Mouse (Mus musculus) intestine, embryonic 16.5 days (tissue): ENCODE results near the gene Srf. TPM values are rescaled to one million over a fixed set of nuclear protein-coding genes. Genes with fewer than 3 reads are reported as not detected.

Experiments used
- ATAC-seq: fragments of 200-750 bp; cut with Nextera tagmentation; 2 replicates; pipeline ENCODE4 v1.8.0; 2017; ENCODE audit warnings: moderate TSS enrichment, moderate library complexity
- H3K27ac ChIP-seq: fragments of 300-500 bp; sonication (generic); 2 replicates; pipeline ENCODE4 v1.5.1; 2014; ENCODE audit warnings: mild to moderate bottlenecking, low read length
- H3K27me3 ChIP-seq: fragments of 300-500 bp; sonication (generic); replicated peaks from 2 replicates; pipeline ENCODE4 v1.6.1; 2014; ENCODE audit warnings: low read length, control low read depth, mixed read lengths; ENCODE audit not compliant: control insufficient read depth, insufficient read depth
- H3K36me3 ChIP-seq: fragments of 300-500 bp; sonication (generic); 2 replicates; pipeline ENCODE4 v1.6.1; 2014; ENCODE audit warnings: low read length, control low read depth; ENCODE audit not compliant: control insufficient read depth, insufficient read depth
- H3K4me1 ChIP-seq: fragments of 300-500 bp; sonication (generic); 2 replicates; pipeline ENCODE4 v1.6.1; 2014; ENCODE audit warnings: low read length, control low read depth, mixed read lengths; ENCODE audit not compliant: control insufficient read depth, insufficient read depth
- H3K4me2 ChIP-seq: fragments of 300-500 bp; sonication (generic); 2 replicates; pipeline ENCODE4 v1.6.1; 2014; ENCODE audit warnings: low read depth, low read length, control low read depth
- H3K4me3 ChIP-seq: fragments of 300-500 bp; sonication (generic); 2 replicates; pipeline ENCODE4 v1.5.1; 2014; ENCODE audit warnings: mild to moderate bottlenecking, low read length
- H3K9ac ChIP-seq: fragments of 300-500 bp; sonication (generic); 2 replicates; pipeline ENCODE4 v1.6.1; 2014; ENCODE audit warnings: low read depth, low read length
- H3K9me3 ChIP-seq: fragments of 300-500 bp; sonication (generic); 2 replicates; pipeline ENCODE4 v1.6.1; 2016; ENCODE audit warnings: low read length, control low read depth; ENCODE audit not compliant: control insufficient read depth
- WGBS: fragments of 180-500 bp; shearing (Covaris S2); extraction: QIAGEN DNeasy Blood & Tissue Kit; methylation state at CpG from one replicate; pipeline ENCODE4 v1.1.7; 2014; 5-methylcytosine and 5-hydroxymethylcytosine counted together
- polyA plus RNA-seq: library from polyadenylated mRNA; unstranded; fragments of >200 nt; fragmentation: Nextera tagmentation; extraction: Ambion mirVana; gene quantifications from 2 replicates; pipeline ENCODE4 v1.2.1, GENCODE M21; 2015

The Srf gene
- polyA plus RNA-seq, 1 experiment from 2014 or later = 5.9 TPM

GRCm38 (mm10) chr17:46593124-46593523 lies 37.1 kb upstream of the Srf start:
- Histone ChIP-seq H3K9ac (no peak overlapping the region), H3K27ac (no peak overlapping the region), H3K4me1 (peaks cover 20% of the 10 kb centered on the region; the same call in 1 of the 2 replicates), H3K36me3 (peaks cover 11% of the 10 kb centered on the region), H3K4me3 (no peak overlapping the region), H3K4me2 (no peak overlapping the region), H3K27me3 (no peaks in the 10 kb centered on the region), H3K9me3 (no peaks in the 10 kb centered on the region)
- no peak for ATAC-seq
- 86% methylated on average over 4 of the region's 4 CpGs for whole genome bisulfite sequencing

GRCm38 (mm10) chr17:46591406-46591805 lies 35.4 kb upstream of the Srf start:
- Histone ChIP-seq H3K36me3 (peaks cover 11% of the 10 kb centered on the region), H3K4me1 (peaks cover 20% of the 10 kb centered on the region; the same call in 1 of the 2 replicates), H3K27ac (no peak overlapping the region), H3K27me3 (no peaks in the 10 kb centered on the region), H3K4me3 (no peak overlapping the region), H3K9ac (no peak overlapping the region), H3K9me3 (no peaks in the 10 kb centered on the region), H3K4me2 (no peak overlapping the region)
- 0 out of 2 replicates have a peak, but pooled peaks have one; percentile 19 for ATAC-seq
- 82% methylated on average over 19 of the region's 19 CpGs for WGBS

GRCm38 (mm10) chr17:46590439-46590838 lies 34.5 kb upstream of the Srf start:
- no peak overlapping the region; the same call in 1 of the 2 replicates for H3K9ac ChIP-seq
- H3K36me3 ChIP-seq = peaks cover 15% of the 10 kb centered on the region
- peak; percentile 75 for ATAC-seq
- H3K4me1 ChIP-seq = peaks cover 20% of the 10 kb centered on the region; the same call in 1 of the 2 replicates
- 61% methylated on average over 7 of the region's 7 CpGs for WGBS
- no peaks in the 10 kb centered on the region for H3K27me3 ChIP-seq
- H3K4me2 ChIP-seq = no peak overlapping the region
- no peaks in the 10 kb centered on the region for H3K9me3 ChIP-seq
- H3K4me3 ChIP-seq = no peak overlapping the region
- H3K27ac ChIP-seq = no peak overlapping the region

- Histone ChIP-seq H3K36me3 (peaks cover 15% of the 10 kb centered on the region), H3K4me1 (peaks cover 15% of the 10 kb centered on the region; the same call in 1 of the 2 replicates), H3K9ac (no peak overlapping the region), H3K27me3 (no peaks in the 10 kb centered on the region), H3K9me3 (no peaks in the 10 kb centered on the region), H3K4me3 (no peak overlapping the region), H3K27ac (no peak overlapping the region), H3K4me2 (no peak overlapping the region)
- ATAC-seq = peak; percentile 41; the same call in 1 of the 2 replicates
- 86% methylated on average over 16 of the region's 16 CpGs for WGBS
These were observed 33.8 kb upstream of the Srf start for GRCm38 (mm10) chr17:46589635-46590314.

- H3K27ac ChIP-seq = no peak overlapping the region
- no peaks in the 10 kb centered on the region for H3K27me3 ChIP-seq
- no peak overlapping the region for H3K4me3 ChIP-seq
- 91% methylated on average over 6 of the region's 6 CpGs for WGBS
- H3K36me3 ChIP-seq = peaks cover 15% of the 10 kb centered on the region
- H3K9me3 ChIP-seq = no peaks in the 10 kb centered on the region
- no peak for ATAC-seq
- H3K9ac ChIP-seq = no peak overlapping the region
- no peak overlapping the region for H3K4me2 ChIP-seq
- peaks cover 11% of the 10 kb centered on the region; the same call in 1 of the 2 replicates for H3K4me1 ChIP-seq
These were observed 32.9 kb upstream of the Srf start for GRCm38 (mm10) chr17:46588913-46589312.

- Histone ChIP-seq H3K9me3 (no peaks in the 10 kb centered on the region), H3K4me3 (no peak overlapping the region), H3K36me3 (peaks cover 15% of the 10 kb centered on the region), H3K4me2 (no peak overlapping the region), H3K27ac (no peak overlapping the region), H3K9ac (no peak overlapping the region), H3K27me3 (no peaks in the 10 kb centered on the region), H3K4me1 (peaks cover 8% of the 10 kb centered on the region; the same call in 1 of the 2 replicates)
- 67% methylated on average over 9 of the region's 9 CpGs for WGBS
- no peak for ATAC-seq
These were observed 32.2 kb upstream of the Srf start for GRCm38 (mm10) chr17:46588173-46588572.

- no peaks in the 10 kb centered on the region for H3K9me3 ChIP-seq
- peaks cover 5% of the 10 kb centered on the region; the same call in 1 of the 2 replicates for H3K4me1 ChIP-seq
- 88% methylated on average over 8 of the region's 8 CpGs for WGBS
- no peak overlapping the region for H3K27ac ChIP-seq
- no peak for ATAC-seq
- H3K4me3 ChIP-seq = no peak overlapping the region
- H3K36me3 ChIP-seq = peaks cover 15% of the 10 kb centered on the region
- no peaks in the 10 kb centered on the region for H3K27me3 ChIP-seq
- no peak overlapping the region for H3K4me2 ChIP-seq
- H3K9ac ChIP-seq = no peak overlapping the region
These were observed 30.4 kb upstream of the Srf start for GRCm38 (mm10) chr17:46586327-46586726.

GRCm38 (mm10) chr17:46578650-46579049 lies 22.7 kb upstream of the Srf start:
- H3K9ac ChIP-seq = no peak overlapping the region
- no peak for ATAC-seq
- WGBS = 62% methylated on average over 5 of the region's 5 CpGs

GRCm38 (mm10) chr17:46576070-46576469 lies 20.1 kb upstream of the Srf start:
- H3K4me1 ChIP-seq = no peaks in the 10 kb centered on the region
- H3K9me3 ChIP-seq = 0 out of 2 replicates have a peak, but pooled peaks cover 3% of the 10 kb centered on the region
- no peak overlapping the region for H3K4me3 ChIP-seq
- H3K27ac ChIP-seq = no peak overlapping the region
- H3K4me2 ChIP-seq = no peak overlapping the region
- H3K9ac ChIP-seq = no peak overlapping the region
- WGBS = 85% methylated on average over 13 of the region's 13 CpGs
- H3K36me3 ChIP-seq = peaks cover 31% of the 10 kb centered on the region
- H3K27me3 ChIP-seq = no peaks in the 10 kb centered on the region
- ATAC-seq = no peak

More at GRCm38 (mm10) chr17:46578650-46579049, 22.7 kb upstream of the Srf start:
- peaks cover 20% of the 10 kb centered on the region for H3K36me3 ChIP-seq
- H3K27me3 ChIP-seq = no peaks in the 10 kb centered on the region
- H3K27ac ChIP-seq = no peak overlapping the region
- no peak overlapping the region for H3K4me2 ChIP-seq
- no peaks in the 10 kb centered on the region for H3K4me1 ChIP-seq
- no peak overlapping the region for H3K4me3 ChIP-seq
- H3K9me3 ChIP-seq = 0 out of 2 replicates have a peak, but pooled peaks cover 3% of the 10 kb centered on the region
